Mouse (Mus musculus) liver, embryonic 14.5 days (tissue): ENCODE data around the gene Ubl3. TPM values are rescaled to one million over a fixed set of nuclear protein-coding genes. Genes with fewer than 3 reads are reported as not detected.

Source experiments
- ATAC-seq: fragments of 200-750 bp; cut with Nextera tagmentation; 2 replicates; pipeline ENCODE4 v1.8.0; 2017; ENCODE audit warnings: moderate number of reproducible peaks, mild to moderate bottlenecking, moderate library complexity; ENCODE audit not compliant: insufficient read depth
- DNase-seq, 3 experiments: peaks; one replicate each; pipeline ENCODE4 v3.0.0-alpha.2; 2012 to 2013; ENCODE audit warnings: low read depth in 3 of 3, low spot score in 3 of 3
- H3K27ac ChIP-seq: fragments of 300-500 bp; sonication (generic); 2 replicates; pipeline ENCODE4 v1.5.1; 2014; ENCODE audit warnings: moderate library complexity, mild to moderate bottlenecking, control low read depth, inconsistent platforms
- H3K27me3 ChIP-seq: fragments of 300-500 bp; sonication (generic); 2 replicates; pipeline ENCODE4 v1.6.1; 2014; ENCODE audit warnings: mild to moderate bottlenecking, low read length, moderate library complexity; ENCODE audit not compliant: control insufficient read depth, insufficient read depth
- H3K36me3 ChIP-seq: fragments of 300-500 bp; sonication (generic); replicated peaks from 2 replicates; pipeline ENCODE4 v1.6.1; 2014; ENCODE audit warnings: low read depth; ENCODE audit not compliant: control insufficient read depth, insufficient read depth
- H3K4me1 ChIP-seq, 2 experiments: fragments of 200-500 bp in 1 of 2; fragments of 300-500 bp in 1 of 2; sonication (generic) in 1 of 2; replicated peaks; 2 replicates each; pipeline ENCODE4 v1.6.1; 2012 to 2014; ENCODE audit warnings: antibody characterized with exemption in 1 of 2, inconsistent platforms in 1 of 2, low read length in 1 of 2; ENCODE audit not compliant: control insufficient read depth in 2 of 2, insufficient read depth in 2 of 2
- H3K4me2 ChIP-seq: fragments of 300-500 bp; sonication (generic); 2 replicates; pipeline ENCODE4 v1.6.1; 2014; ENCODE audit warnings: low read depth, mild to moderate bottlenecking, control low read depth, moderate library complexity
- H3K4me3 ChIP-seq, 2 experiments: fragments of 200-500 bp in 1 of 2; fragments of 300-500 bp in 1 of 2; sonication (generic) in 1 of 2; 2 replicates each; pipeline ENCODE4 v1.5.1; 2012 to 2014; ENCODE audit warnings: low read depth in 2 of 2, low read length in 2 of 2, mild to moderate bottlenecking in 2 of 2, control low read depth in 1 of 2, inconsistent platforms in 1 of 2, moderate library complexity in 1 of 2; ENCODE audit not compliant: insufficient read depth in 1 of 2
- H3K9ac ChIP-seq: fragments of 300-500 bp; sonication (generic); replicated peaks from 2 replicates; pipeline ENCODE4 v1.6.1; 2014; ENCODE audit warnings: mild to moderate bottlenecking, control low read depth, moderate library complexity
- H3K9me3 ChIP-seq: fragments of 300-500 bp; sonication (generic); 2 replicates; pipeline ENCODE4 v1.6.1; 2016; ENCODE audit warnings: low read length, mixed read lengths; ENCODE audit not compliant: control insufficient read depth
- CTCF ChIP-seq: IDR thresholded peaks from 2 replicates; pipeline ENCODE4 v1.5.1; 2016; ENCODE audit warnings: antibody characterized with exemption, low read depth, control low read depth
- EP300 ChIP-seq: IDR thresholded peaks from 2 replicates; pipeline ENCODE4 v1.6.1; 2016; ENCODE audit warnings: antibody characterized with exemption, low read depth
- WGBS: fragments of 180-500 bp; shearing (Covaris S2); extraction: QIAGEN DNeasy Blood & Tissue Kit; methylation state at CpG from one replicate; pipeline ENCODE4 v1.1.7; 2014; ENCODE audit not compliant: insufficient replicate concordance; 5-methylcytosine and 5-hydroxymethylcytosine counted together
- polyA plus RNA-seq, 2 experiments: library from polyadenylated mRNA; depleted of rRNA in 1 of 2; stranded (reverse) in 1 of 2; unstranded in 1 of 2; fragments of >200 nt; fragmentation: Nextera tagmentation in 1 of 2; extraction: Ambion mirVana in 1 of 2; gene quantifications; 2 replicates each; pipeline versions ENCODE4 v1.2.1 to v1.2.3; 2012 to 2014

Gene Ubl3
- polyA plus RNA-seq, 2 experiments: 6.3 to 16.0 TPM

- Histone ChIP-seq H3K9ac (no peak overlapping the region), H3K36me3 (no peaks in the 10 kb centered on the region), H3K4me2 (no peak overlapping the region), H3K9me3 (no peaks in the 10 kb centered on the region), H3K27ac (no peak overlapping the region), H3K4me1 (peaks cover 0 to 4% of the 10 kb centered on the region in 2 experiments; a peak in 1 of 4 replicates), H3K27me3 (no peaks in the 10 kb centered on the region), H3K4me3 (no peak overlapping the region)
- no peak for TF ChIP-seq CTCF
- TF ChIP-seq EP300: no peak
- WGBS: 29% methylated on average over 2 of the region's 2 CpGs
- DNase-seq (no peak), ATAC-seq (no peak)
Observed at GRCm38 (mm10) chr5:148533924-148534323, 18.7 kb downstream of the Ubl3 start.

GRCm38 (mm10) chr5:148532201-148532600 is 20.4 kb downstream of the Ubl3 start:
- H3K36me3 ChIP-seq: no peaks in the 10 kb centered on the region
- 41% methylated on average over 5 of the region's 5 CpGs for WGBS
- no peak for DNase-seq

GRCm38 (mm10) chr5:148527632-148528031 is 25.0 kb downstream of the Ubl3 start:
- H3K9ac ChIP-seq: no peak overlapping the region
- no peaks in the 10 kb centered on the region for H3K36me3 ChIP-seq
- WGBS: 29% methylated on average over 6 of the region's 6 CpGs
- H3K9me3 ChIP-seq: no peaks in the 10 kb centered on the region
- H3K27ac ChIP-seq: no peak overlapping the region
- TF ChIP-seq EP300 (no peak), CTCF (no peak)
- ATAC-seq: no peak
- H3K4me1 ChIP-seq: peaks cover 0 to 3% of the 10 kb centered on the region in 2 experiments; a peak in 2 of 4 replicates
- H3K27me3 ChIP-seq: no peaks in the 10 kb centered on the region
- no peak overlapping the region for H3K4me2 ChIP-seq
- no peak for DNase-seq
- H3K4me3 ChIP-seq: no peak overlapping the region

More at GRCm38 (mm10) chr5:148532201-148532600, 20.4 kb downstream of the Ubl3 start:
- no peak overlapping the region for H3K27ac ChIP-seq
- H3K4me2 ChIP-seq: no peak overlapping the region
- no peak for TF ChIP-seq CTCF
- TF ChIP-seq EP300: no peak
- H3K4me1 ChIP-seq: peaks cover 0 to 4% of the 10 kb centered on the region in 2 experiments; a peak in 1 of 4 replicates
- no peaks in the 10 kb centered on the region for H3K9me3 ChIP-seq
- no peak overlapping the region for H3K9ac ChIP-seq
- ATAC-seq: no peak
- H3K27me3 ChIP-seq: no peaks in the 10 kb centered on the region
- no peak overlapping the region for H3K4me3 ChIP-seq

- ATAC-seq (no peak), DNase-seq (no peak)
- Histone ChIP-seq H3K4me1 (peaks cover 0 to 3% of the 10 kb centered on the region in 2 experiments; a peak in 2 of 4 replicates), H3K27me3 (no peaks in the 10 kb centered on the region), H3K36me3 (no peaks in the 10 kb centered on the region), H3K9me3 (no peaks in the 10 kb centered on the region), H3K27ac (no peak overlapping the region), H3K4me3 (no peak overlapping the region), H3K4me2 (no peak overlapping the region), H3K9ac (no peak overlapping the region)
- 73% methylated on average over 8 of the region's 8 CpGs for WGBS
- TF ChIP-seq EP300 (no peak), CTCF (no peak)
Observed at GRCm38 (mm10) chr5:148526631-148527030, 26.0 kb downstream of the Ubl3 start.

GRCm38 (mm10) chr5:148523202-148523971 is 29.2 kb downstream of the Ubl3 start:
- WGBS: 60% methylated on average over 5 of the region's 5 CpGs
- DNase-seq (no peak), ATAC-seq (no peak)
- no peaks in the 10 kb centered on the region for H3K27me3 ChIP-seq
- no peak overlapping the region for H3K4me2 ChIP-seq
- H3K36me3 ChIP-seq: no peaks in the 10 kb centered on the region
- TF ChIP-seq EP300 (no peak), CTCF (no peak)
- peaks cover 0 to 3% of the 10 kb centered on the region in 2 experiments; a peak in 2 of 4 replicates for H3K4me1 ChIP-seq
- H3K9me3 ChIP-seq: no peaks in the 10 kb centered on the region
- no peak overlapping the region for H3K27ac ChIP-seq
- H3K9ac ChIP-seq: no peak overlapping the region
- H3K4me3 ChIP-seq: no peak overlapping the region
